Mouse (Mus musculus) lung, postnatal 0 days (tissue): ENCODE data around the gene S100a5. TPM values are rescaled to one million over a fixed set of nuclear protein-coding genes. Genes with fewer than 3 reads are reported as not detected.

Source experiments
- ATAC-seq: fragments of 200-750 bp; cut with Nextera tagmentation; 2 replicates; pipeline ENCODE4 v1.8.0; 2017; ENCODE audit warnings: moderate library complexity
- DNase-seq: peaks from one replicate; pipeline ENCODE4 v3.0.0-alpha.2; 2016; ENCODE audit warnings: low spot score
- H3K27ac ChIP-seq: fragments of 300-500 bp; sonication (generic); 2 replicates; pipeline ENCODE4 v1.5.1; 2014; ENCODE audit warnings: antibody characterized with exemption, mild to moderate bottlenecking, low read length, mixed read lengths
- H3K27me3 ChIP-seq: fragments of 300-500 bp; sonication (generic); replicated peaks from 2 replicates; pipeline ENCODE4 v1.6.1; 2014; ENCODE audit warnings: low read length, mixed read lengths; ENCODE audit not compliant: insufficient read depth
- H3K36me3 ChIP-seq: fragments of 300-500 bp; sonication (generic); 2 replicates; pipeline ENCODE4 v1.6.1; 2014; ENCODE audit warnings: low read length, mixed read lengths; ENCODE audit not compliant: insufficient read depth
- H3K4me1 ChIP-seq: fragments of 300-500 bp; sonication (generic); 2 replicates; pipeline ENCODE4 v1.6.1; 2014; ENCODE audit warnings: antibody characterized with exemption, low read depth, low read length, mixed read lengths; ENCODE audit not compliant: insufficient read depth
- H3K4me2 ChIP-seq: fragments of 300-500 bp; sonication (generic); replicated peaks from 2 replicates; pipeline ENCODE4 v1.6.1; 2014; ENCODE audit warnings: low read depth, mild to moderate bottlenecking, low read length, moderate library complexity, mixed read lengths
- H3K4me3 ChIP-seq: fragments of 300-500 bp; sonication (generic); 2 replicates; pipeline ENCODE4 v1.5.1; 2014; ENCODE audit warnings: low read depth, low read length
- H3K9ac ChIP-seq: fragments of 300-500 bp; sonication (generic); replicated peaks from 2 replicates; pipeline ENCODE4 v1.6.1; 2014; ENCODE audit warnings: low read depth, mild to moderate bottlenecking
- H3K9me3 ChIP-seq: fragments of 300-500 bp; sonication (generic); 2 replicates; pipeline ENCODE4 v1.6.1; 2016; ENCODE audit warnings: low read length, mixed read lengths
- CTCF ChIP-seq: IDR thresholded peaks from 2 replicates; pipeline ENCODE4 v1.5.1; 2016; ENCODE audit warnings: antibody characterized with exemption, mild to moderate bottlenecking
- EP300 ChIP-seq: IDR thresholded peaks from 2 replicates; pipeline ENCODE4 v1.6.1; 2016; ENCODE audit warnings: antibody characterized with exemption, mild to moderate bottlenecking, control low read depth
- WGBS: fragments of 180-500 bp; shearing (Covaris S2); extraction: QIAGEN DNeasy Blood & Tissue Kit; methylation state at CpG from one replicate; pipeline ENCODE4 v1.1.7; 2014; 5-methylcytosine and 5-hydroxymethylcytosine counted together
- polyA plus RNA-seq: library from polyadenylated mRNA; unstranded; fragments of >200 nt; fragmentation: Nextera tagmentation; extraction: Ambion mirVana; gene quantifications from 2 replicates; pipeline ENCODE4 v1.2.1, GENCODE M21; 2015

Gene S100a5
- polyA plus RNA-seq, 1 experiment from 2014 or later, result not detected

DNA sequence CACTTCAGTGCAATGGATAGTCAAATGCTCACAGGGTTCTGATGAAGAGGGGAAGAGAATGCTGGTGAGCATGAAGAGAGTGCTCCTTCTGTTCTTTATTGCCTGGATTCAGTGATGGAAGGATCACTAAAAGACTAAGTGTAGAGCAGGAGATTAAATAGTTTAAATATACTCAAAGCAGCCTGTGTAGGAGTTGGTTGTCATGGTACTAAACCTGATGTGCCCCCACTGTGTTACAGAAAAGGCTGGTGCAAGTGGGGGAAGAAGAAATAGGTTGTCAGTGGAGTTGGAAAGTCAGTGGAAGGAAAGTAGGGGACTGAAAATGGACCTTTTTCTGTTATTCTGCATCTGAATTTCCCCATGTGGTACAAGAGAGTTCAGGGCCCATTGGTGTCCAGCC, 40.7 kb downstream of the S100a5 start:
- Histone ChIP-seq H3K9me3 (no peaks in the 10 kb centered on the region), H3K36me3 (no peaks in the 10 kb centered on the region), H3K4me2 (no peak overlapping the region), H3K27me3 (no peaks in the 10 kb centered on the region), H3K27ac (no peak overlapping the region), H3K4me3 (no peak overlapping the region), H3K9ac (no peak overlapping the region), H3K4me1 (no peaks in the 10 kb centered on the region)
- ATAC-seq, result no peak
- no peak for DNase-seq
- TF ChIP-seq CTCF (no peak), EP300 (no peak)

GRCm38 (mm10) chr3:90649832-90650231, 41.5 kb downstream of the S100a5 start:
- H3K4me3 ChIP-seq, result no peak overlapping the region
- ATAC-seq (no peak), DNase-seq (no peak)
- H3K4me1 ChIP-seq, result no peaks in the 10 kb centered on the region
- H3K27me3 ChIP-seq, result no peaks in the 10 kb centered on the region
- no peaks in the 10 kb centered on the region for H3K36me3 ChIP-seq
- no peak overlapping the region for H3K9ac ChIP-seq
- H3K4me2 ChIP-seq, result no peak overlapping the region
- H3K27ac ChIP-seq, result no peak overlapping the region
- TF ChIP-seq EP300, result no peak
- no peak for TF ChIP-seq CTCF
- H3K9me3 ChIP-seq, result no peaks in the 10 kb centered on the region
- WGBS, result 86% methylated on average over 2 of the region's 2 CpGs

DNA sequence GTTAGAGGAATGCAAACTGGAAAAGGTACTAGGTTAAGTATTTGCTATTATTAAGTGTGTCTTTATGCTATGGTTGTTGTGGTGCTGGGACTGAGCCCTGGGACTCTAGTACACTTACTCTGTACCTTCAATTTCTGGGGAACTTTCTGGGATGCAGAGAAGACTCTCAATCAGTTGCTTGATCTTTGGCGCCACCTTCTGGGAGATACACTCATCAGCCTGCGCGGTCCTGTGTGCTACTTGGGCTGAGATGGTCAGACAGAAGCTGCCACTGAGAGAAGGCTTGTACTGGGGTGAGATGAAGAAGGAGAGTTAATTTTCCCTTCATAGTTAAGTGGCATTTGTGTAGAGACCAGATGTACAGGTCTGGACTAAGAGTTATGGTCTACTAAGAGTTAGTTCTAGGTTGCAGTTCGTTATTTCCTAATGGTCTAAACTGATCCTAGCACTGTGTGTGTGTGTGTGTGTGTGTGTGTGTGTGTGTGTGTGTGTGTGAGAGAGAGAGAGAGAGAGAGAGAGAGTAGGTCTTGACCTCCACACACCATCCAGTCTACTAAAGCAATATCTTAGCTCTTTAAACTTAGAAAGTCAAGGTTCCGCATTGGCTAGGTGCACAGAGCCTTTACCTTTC, 44.7 kb downstream of the S100a5 start:
- Histone ChIP-seq H3K9me3 (no peaks in the 10 kb centered on the region), H3K27ac (no peak overlapping the region), H3K9ac (no peak overlapping the region), H3K27me3 (no peaks in the 10 kb centered on the region), H3K4me2 (no peak overlapping the region), H3K4me3 (no peak overlapping the region), H3K4me1 (no peaks in the 10 kb centered on the region), H3K36me3 (no peaks in the 10 kb centered on the region)
- TF ChIP-seq EP300, result no peak
- peak; percentile 91 for TF ChIP-seq CTCF
- peak; percentile 69 for ATAC-seq
- peak; percentile 86 for DNase-seq
- 34% methylated on average over 5 of the region's 5 CpGs for WGBS

DNA sequence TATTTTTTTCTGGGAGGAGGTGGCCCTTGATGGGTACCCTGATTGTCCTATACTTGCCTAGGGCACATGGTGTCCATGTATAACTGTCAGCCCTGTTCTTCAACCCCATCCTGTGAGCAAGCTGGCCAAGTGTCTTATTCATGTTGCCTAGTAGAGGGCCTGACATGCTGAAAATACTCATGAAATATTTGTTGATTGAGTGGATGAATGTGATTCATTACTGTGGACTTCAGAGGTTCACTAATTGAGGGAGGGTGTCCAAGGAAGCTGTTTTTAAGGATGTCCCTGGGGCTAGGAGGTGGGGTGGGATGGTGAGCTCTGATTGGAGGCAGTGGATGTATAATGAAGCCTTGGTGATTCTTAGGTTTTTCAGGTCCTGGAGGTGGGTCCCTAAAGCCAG, 45.4 kb downstream of the S100a5 start, which contains the start of gene S100a7a:
Gene S100a7a, plus strand, starts transcription at position 301 of the 400 bp plus-strand sequence.
- H3K4me2 ChIP-seq, result no peak within 1 kb of the TSS
- TF ChIP-seq CTCF, result no peak
- TF ChIP-seq EP300, result no peak
- ATAC-seq, result no peak

GRCm38 (mm10) chr3:90657405-90657804, 49.1 kb downstream of the S100a5 start:
- TF ChIP-seq EP300 (no peak), CTCF (peak; percentile 50)
- Histone ChIP-seq H3K27ac (no peak overlapping the region), H3K36me3 (no peaks in the 10 kb centered on the region), H3K9me3 (no peaks in the 10 kb centered on the region), H3K4me3 (no peak overlapping the region), H3K4me2 (no peak overlapping the region), H3K27me3 (no peaks in the 10 kb centered on the region), H3K9ac (no peak overlapping the region), H3K4me1 (no peaks in the 10 kb centered on the region)
- 65% methylated on average over 4 of the region's 4 CpGs for WGBS
- ATAC-seq (no peak), DNase-seq (no peak)

More for the DNA sequence above, 45.4 kb downstream of the S100a5 start, which contains the start of gene S100a7a:
- no peaks in the 10 kb centered on the region for H3K36me3 ChIP-seq
- no peaks in the 10 kb centered on the region for H3K27me3 ChIP-seq
- no peak within 1 kb of the TSS for H3K9ac ChIP-seq
- no peak for DNase-seq
- no peaks in the 10 kb centered on the region for H3K9me3 ChIP-seq
- no peak within 1 kb of the TSS for H3K27ac ChIP-seq
- H3K4me1 ChIP-seq, result no peaks in the 10 kb centered on the region
- no peak within 1 kb of the TSS for H3K4me3 ChIP-seq

DNA sequence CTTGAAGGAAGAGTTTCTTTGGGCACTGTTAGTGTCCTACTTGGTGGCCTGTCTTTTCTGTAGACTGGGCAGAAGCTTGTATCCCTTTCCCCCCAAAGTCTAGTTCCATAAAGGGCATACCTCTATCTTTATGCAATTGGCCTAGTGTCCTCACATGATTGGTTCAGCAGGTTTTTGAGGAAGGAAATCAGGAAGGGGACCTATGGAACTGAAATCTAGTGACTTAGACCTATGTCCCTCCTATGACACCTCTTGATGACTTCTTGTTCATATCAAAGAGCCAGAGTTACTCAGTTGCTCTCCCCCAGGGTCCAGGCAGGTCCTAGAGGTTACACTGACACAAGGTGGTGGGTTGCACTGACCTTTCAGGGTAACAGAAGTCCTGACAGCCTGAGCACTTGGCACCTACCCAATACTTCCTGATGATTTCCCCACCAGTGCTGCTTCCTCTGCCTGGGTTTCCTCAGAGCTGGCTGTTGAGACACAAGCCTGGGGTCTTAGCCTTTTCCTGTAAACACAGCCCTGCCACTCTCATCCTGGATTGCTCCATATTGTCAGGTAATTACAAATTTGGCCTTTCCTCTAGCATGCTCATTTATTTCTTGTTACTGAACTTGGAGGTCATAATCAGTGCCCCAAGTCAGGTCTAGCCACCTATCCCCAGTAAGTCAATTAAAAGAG, 51.2 kb downstream of the S100a5 start:
- DNase-seq (no peak), ATAC-seq (no peak)
- Histone ChIP-seq H3K4me1 (no peaks in the 10 kb centered on the region), H3K36me3 (no peaks in the 10 kb centered on the region), H3K27ac (no peak overlapping the region), H3K27me3 (no peaks in the 10 kb centered on the region), H3K9me3 (no peaks in the 10 kb centered on the region), H3K9ac (no peak overlapping the region), H3K4me3 (no peak overlapping the region), H3K4me2 (no peak overlapping the region)
- TF ChIP-seq EP300, result 0 out of 2 replicates have a peak, but pooled peaks have one; percentile 10
- TF ChIP-seq CTCF, result no peak

Other genes with a start within 250 kb of the S100a5 start
- gene Slc27a3, start 218.6 kb upstream of the S100a5 start, polyA plus RNA-seq, result 16.0 and 18.0 TPM in 2 replicates
- gene Ints3, start 174.9 kb upstream of the S100a5 start, polyA plus RNA-seq, result 10.6 and 13.9 TPM in 2 replicates
- 30.0 and 35.8 TPM in 2 replicates for gene Npr1, start 142.7 kb upstream of the S100a5 start, polyA plus RNA-seq
- gene Ilf2, start 132.4 kb upstream of the S100a5 start, polyA plus RNA-seq, result 58.4 and 65.8 TPM in 2 replicates
- 97.9 and 101 TPM in 2 replicates for gene Snapin, start 117.5 kb upstream of the S100a5 start, polyA plus RNA-seq
- 85.8 and 87.8 TPM in 2 replicates for gene Chtop, start 99.0 kb upstream of the S100a5 start, polyA plus RNA-seq
- gene S100a1, start 94.1 kb upstream of the S100a5 start, polyA plus RNA-seq, result 289 and 309 TPM in 2 replicates
- 159 and 167 TPM in 2 replicates for gene S100a13, start 94.1 kb upstream of the S100a5 start, polyA plus RNA-seq
- 77.5 and 100 TPM in 2 replicates for gene S100a14, start 81.7 kb upstream of the S100a5 start, polyA plus RNA-seq
- gene S100a16, start 71.3 kb upstream of the S100a5 start, polyA plus RNA-seq, result 368 and 387 TPM in 2 replicates
- 1.1 and 2.1 TPM in 2 replicates for gene S100a3, start 47.9 kb upstream of the S100a5 start, polyA plus RNA-seq
- gene S100a2, start 18.3 kb upstream of the S100a5 start, polyA plus RNA-seq, result 0.66 TPM in 1 of 2 replicates, not detected in the other
- gene Gm42674, start 6.6 kb upstream of the S100a5 start, polyA plus RNA-seq, result not detected in 2 replicates
- 18.4 and 24.3 TPM in 2 replicates for gene S100a4, start 4.8 kb upstream of the S100a5 start, polyA plus RNA-seq
- 1,618 and 1,721 TPM in 2 replicates for gene S100a6, start 4.4 kb downstream of the S100a5 start, polyA plus RNA-seq
- gene S100a7a, start 45.5 kb downstream of the S100a5 start, polyA plus RNA-seq, result 0.08 and 0.27 TPM in 2 replicates
- 332 and 333 TPM in 2 replicates for gene S100a8, start 60.5 kb downstream of the S100a5 start, polyA plus RNA-seq
- gene S100a9, start 87.2 kb downstream of the S100a5 start, polyA plus RNA-seq, result 207 and 215 TPM in 2 replicates
- not detected in 2 replicates for gene Pglyrp4, start 118.4 kb downstream of the S100a5 start, polyA plus RNA-seq
- gene Gm5849, start 169.4 kb downstream of the S100a5 start, polyA plus RNA-seq, result not detected in 2 replicates